Mouse (Mus musculus) cerebellum, postnatal 4 days (tissue): ENCODE measurements at regions not wholly inside any gene's neighbourhood (a gene's known extent, or its start where the extent isn't known, plus 50 kb on each side); places are given as distances from the start of the nearest gene placed in this dataset.
"Not testable (repeated sequence)": the region's sequence is repeated elsewhere in the genome, so short reads cannot be mapped to it uniquely, and the experiment has no call there.

Experiments
- DNase-seq, 2 experiments: peaks; one replicate each; pipeline ENCODE4 v3.0.0; 2022; ENCODE audit warnings: low spot score in 2 of 2, mixed read lengths in 1 of 2

DNA sequence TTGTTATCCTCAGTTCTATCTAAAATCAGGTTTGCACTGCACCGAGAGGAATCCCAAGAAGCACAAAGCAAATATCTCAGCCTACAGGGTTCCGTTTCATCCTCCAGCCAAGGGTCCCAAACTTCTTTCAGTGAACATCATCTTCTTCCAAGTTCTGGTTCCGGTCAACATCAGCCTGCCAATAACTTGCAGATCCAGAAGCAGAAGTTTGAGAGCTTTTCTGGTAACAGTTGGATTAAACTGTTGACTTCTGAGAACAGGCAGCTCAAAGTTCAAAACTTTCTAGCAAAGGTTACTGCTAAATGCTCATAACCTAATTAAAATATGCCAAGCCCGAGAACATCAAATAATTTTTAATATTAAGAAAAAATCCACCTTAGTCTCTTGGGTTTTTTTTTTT lies 237.0 kb upstream of the Gm37988 start:
- DNase-seq, result no peak

DNA sequence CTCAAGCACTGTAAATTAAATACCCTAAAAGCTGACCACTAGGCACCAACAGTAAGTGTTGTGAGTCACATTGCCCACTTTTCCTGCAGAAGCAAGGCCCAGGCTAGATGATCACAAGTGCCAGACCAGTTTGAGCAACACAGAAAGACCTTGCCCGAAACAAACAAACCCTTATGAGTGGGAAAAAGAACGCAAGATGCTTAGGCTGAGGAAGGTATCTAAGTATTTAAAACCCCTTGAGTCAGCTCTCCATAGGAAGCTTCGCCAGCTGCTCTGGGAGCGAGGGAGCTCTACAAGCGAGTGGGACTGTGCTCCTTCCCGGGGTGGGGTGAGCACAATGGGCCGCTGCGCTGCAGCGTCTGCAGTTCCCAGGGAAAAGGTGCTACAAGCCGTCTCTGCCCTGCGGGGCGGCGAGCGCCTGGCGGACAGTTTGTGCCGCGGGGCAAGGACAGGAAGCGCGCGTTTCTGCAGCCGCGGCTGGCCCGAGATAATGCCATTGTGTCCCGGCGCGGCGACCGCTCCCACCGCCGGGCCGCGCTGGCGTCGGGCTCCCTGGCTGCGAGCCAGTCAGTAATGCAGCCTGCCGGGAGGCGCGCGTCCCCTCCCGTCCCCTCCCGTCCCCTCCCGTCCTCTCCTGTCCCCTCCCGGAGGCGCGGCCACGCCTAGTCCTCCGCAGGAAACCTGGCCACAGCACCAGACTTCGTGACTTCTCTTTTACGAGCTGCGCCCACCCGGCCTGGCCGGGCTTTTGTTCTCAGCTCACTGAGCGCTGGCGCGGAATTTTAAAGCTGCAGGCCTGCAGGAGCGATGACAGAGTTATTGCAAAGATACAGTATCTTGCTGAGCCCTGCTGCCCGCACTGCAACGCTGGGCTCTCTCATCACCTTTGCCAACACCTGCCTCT lies 236.1 kb upstream of the Gm37988 start:
- DNase-seq, result peak; percentile 50 to 70

DNA sequence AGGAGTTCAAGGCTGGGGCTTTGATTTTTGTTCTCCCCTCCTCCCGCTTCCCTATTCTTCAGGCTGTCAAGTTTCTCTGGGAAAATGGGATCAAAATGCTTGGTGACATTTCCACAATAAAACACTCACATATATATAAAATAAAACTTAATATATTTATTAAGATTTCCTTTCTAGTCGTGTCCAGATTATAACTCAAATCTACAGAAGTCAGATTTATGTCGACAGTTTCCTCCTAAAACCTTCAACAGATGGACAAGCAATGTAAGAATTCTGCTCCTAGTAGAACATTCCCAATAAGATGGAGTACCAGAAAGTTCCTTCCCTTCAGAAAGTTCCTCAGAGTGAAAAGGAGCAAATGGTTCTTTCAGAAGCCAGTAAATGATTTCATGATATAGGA lies 235.4 kb upstream of the Gm37988 start:
- no peak for DNase-seq

DNA sequence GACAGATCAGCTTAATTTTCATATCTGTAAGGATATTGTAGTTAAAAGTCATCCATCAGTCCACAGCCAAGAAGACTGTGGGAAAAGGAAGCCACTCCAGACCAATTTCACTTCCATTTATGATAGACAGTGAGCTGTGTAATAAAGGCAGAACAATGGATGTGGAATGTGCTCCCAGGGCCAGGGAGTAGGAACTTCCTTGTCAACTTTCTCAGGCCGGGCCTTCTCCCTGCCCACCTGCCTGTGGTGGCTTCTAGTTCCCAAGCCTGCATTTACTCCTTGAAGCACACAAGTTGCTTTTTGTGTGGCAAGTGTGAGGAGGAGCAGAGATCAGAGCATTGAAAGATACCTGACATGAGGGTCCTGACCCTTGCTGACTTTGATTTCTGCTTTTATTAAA lies 233.6 kb upstream of the Gm37988 start:
- no peak for DNase-seq

DNA sequence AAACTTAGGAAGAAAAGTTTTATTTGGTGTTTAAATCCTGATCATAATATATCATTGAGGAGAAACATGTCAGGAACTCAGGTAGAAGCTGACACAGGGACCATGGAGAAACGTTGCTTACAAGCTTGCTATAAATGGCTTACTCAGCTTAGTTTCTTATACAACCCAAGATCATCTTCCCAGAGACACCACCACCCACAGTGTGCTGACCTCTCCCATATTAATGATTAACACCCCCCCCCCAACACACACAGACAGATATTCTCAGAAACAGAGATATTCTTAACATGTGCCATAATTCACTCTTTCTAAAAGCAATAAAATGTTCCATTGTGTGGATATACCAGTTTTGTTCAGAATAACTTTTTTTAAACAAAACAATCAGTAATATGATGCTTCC lies 230.7 kb upstream of the Gm37988 start:
- DNase-seq, result no peak

DNA sequence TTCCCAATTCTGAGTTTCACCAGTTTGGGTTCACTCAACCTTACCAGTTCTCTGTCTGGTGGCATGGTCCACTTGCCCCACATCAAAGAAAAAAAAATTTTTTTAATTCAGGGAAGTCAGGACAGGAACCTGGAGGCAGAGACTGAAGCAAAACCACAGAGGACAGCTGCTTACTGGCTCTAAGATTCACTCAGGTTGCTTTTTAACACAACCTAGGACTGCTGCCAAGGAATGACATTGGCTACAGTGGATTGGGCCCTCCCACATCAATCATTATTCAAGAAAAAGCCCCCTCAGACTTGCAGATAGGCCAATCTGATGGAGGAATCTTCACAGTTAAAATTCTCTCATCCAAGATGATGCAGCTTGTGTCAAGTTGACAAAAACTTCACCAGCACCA lies 225.2 kb upstream of the Gm37988 start:
- DNase-seq, result no peak

DNA sequence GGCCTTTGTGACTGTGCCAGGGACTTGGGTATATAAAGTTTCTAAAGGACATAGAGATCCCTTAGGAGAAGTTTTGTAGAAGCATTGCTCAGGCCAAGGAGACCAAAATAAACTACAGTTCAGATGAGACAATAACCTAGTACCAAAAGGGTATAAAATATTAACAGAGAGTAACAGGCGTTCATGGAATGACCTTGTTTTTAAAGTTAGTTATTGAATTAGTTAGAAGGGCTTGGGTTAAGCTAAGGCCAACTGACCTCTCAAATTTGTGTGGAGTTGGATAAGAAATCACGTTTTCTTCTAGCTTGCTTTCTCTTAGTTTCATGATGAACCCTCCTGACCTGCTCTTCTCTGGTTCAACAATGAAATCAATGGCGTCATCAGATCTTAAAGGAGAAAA lies 209.8 kb upstream of the Gm37988 start:
- no peak for DNase-seq

DNA sequence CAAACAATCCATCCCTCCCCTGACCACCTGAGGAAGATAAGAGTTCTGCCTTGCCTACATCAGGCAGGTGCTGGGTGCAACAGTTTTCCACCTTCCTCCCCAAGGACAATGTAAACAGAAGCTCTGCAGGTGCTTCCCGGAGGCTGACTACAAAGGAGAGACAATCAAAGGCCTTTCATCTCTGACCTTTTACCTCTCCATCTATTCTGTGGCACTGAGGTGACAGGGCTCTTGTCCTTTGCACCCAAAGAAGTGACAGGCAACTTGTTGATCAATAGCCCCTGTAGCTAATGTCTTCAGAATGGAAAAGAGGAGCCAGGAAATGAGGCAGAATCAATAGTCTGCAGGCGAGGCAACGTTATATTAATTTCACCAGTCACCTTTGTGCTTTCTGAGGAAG lies 209.3 kb upstream of the Gm37988 start:
- DNase-seq, result no peak

DNA sequence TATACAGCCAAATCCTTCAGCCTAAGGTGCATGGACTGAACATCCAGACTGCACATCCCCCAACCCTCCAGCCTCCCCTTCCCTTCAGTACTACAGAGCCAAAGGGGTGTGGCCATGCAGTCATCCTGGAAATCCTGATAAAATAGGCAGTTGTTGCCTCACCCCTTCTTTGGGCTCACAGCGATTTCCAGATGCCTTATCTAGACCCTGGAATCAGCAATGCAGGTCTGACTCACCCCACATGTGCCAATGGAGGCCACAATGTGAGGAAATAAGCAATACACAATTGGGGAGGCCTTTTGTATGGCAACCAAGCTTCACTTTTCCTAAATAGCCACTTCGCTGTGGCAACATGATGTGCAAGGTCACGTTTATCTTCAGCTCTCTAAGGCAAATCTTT lies 205.3 kb upstream of the Gm37988 start:
- no peak for DNase-seq

DNA sequence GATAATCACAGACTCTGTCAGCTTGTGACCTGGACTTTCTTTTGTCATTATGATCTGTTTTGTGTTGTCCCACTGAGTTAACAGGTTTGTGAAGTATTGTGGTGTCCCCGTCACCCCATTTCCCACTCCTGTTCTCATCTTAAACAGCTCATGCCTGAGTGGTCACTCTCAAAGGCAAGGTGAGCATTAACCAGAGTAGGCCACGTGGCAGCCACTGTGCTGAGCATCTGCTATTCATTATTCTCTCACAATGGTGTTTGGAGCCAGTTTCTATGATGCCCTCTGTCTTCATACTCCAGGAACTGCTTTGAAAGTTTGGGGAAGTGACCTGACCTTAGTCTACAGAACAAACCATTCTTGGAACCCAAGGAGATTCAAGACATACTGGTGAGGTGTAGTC lies 198.9 kb upstream of the Gm37988 start:
- DNase-seq, result no peak

DNA sequence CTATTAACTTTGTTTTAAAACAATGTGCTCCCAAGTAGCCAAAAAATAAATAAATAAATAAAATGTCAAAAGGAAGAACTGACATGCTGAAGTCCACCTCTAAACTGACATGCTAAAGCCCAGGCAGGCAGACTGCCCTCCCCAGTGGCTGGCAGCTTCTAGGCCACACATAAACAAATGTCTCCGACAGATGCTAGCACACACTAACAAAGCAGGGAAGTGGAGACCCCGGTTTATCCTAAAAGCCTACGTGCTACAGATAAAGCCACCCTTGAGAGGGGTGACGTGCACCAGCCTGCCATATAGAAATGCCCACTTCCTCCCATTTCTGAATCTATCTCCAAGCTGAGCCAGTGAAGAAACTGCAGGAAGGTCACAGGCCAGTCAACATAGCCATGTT lies 194.4 kb upstream of the Gm37988 start:
- no peak for DNase-seq

DNA sequence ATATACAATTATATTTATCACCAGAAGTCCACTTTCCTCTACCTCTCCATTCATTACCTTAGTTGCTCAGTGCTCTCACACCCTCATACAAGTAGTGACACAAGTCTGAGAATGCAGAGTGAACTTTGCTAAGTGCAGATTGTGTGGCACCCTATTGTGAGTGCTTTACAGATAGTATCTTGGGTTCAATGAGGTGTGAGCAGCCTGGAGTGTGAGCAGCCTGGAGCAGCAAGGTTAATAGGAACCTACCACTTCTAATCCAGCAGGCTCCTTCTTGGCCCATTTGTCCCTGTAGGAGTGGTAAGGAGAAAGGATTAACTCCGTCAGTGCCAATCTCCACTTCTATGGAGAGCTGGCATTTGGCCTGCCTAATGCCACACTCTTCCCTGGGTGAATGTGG lies 192.4 kb upstream of the Gm37988 start:
- DNase-seq, result no peak

DNA sequence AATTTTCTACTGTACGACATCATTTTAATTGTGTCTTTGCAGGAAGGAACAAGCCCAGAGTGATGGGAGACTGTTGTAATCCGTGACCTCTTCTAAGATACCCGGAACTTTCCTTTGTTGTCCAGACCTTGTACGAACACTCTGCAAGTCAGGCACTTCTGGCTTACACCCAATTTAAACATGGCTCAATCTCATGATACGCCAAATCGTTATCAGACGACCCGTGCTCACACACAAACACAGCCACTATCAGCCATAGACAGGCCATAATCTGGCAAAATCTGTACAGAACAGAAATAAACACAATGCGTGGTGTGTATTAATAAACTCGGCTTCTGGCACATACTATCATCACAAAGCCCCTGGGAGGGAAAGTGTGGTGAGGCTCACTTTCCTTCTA lies 190.2 kb upstream of the Gm37988 start:
- DNase-seq, result no peak

DNA sequence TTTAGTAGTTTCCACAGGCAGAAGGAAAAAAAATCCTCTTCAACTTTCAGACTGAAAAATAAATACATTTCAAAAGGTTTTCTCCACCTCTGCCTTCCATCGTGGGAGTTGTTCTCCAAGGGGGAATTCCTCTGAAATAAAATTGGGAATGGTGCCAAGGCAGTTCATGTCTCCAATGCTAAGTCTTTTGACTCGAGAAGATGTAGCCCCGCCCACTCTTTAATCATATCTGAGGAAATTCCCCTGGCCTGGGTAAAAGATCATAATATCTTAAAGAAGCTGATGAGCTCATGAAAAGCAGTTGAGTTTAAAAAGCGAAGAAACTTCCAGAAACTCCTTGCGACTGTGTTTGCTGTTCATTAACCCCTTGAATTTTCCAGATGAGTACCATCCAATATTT lies 185.3 kb upstream of the Gm37988 start:
- no peak for DNase-seq

DNA sequence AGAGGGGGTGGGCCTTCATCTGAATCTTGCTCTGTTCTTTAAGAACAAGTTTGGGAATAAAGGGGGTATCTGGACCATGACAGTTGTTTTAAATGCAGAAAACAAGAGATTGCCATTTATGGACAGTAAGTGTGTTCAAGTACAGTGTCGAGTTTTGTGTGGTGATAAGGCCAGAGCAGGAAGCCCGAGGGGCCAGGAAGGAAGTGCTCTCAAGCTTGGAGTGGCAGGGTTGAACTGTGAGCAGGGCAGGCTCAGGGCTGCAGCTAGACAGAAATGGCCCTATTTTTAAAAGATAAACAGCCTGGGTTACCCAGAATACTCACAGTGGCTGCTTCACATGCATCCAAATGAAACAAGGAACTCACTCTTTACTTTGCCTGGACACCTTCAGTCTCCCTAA lies 184.4 kb upstream of the Gm37988 start:
- DNase-seq, result no peak

DNA sequence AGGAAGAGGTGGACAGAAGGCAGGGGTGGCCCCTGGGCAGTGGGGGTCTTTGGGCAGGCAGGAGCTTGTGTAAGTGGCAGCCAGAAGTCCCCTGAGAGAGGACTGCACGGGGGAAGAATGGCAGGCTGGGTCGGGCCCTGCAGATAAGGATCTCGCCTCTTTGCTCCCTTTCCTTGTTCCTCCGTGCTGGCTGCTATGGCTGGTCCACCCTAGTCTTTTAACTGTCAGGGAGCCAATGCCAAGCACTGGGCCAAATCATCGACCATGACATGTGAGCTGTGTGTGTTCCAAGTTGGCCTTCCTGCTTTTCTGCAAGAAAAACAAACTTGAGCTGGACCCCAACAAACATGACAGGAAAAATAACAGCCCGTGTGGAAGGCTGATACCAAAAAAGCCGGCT lies 153.8 kb upstream of the Gm37988 start:
- DNase-seq, result peak in 1 of 2 experiments; percentile 3

DNA sequence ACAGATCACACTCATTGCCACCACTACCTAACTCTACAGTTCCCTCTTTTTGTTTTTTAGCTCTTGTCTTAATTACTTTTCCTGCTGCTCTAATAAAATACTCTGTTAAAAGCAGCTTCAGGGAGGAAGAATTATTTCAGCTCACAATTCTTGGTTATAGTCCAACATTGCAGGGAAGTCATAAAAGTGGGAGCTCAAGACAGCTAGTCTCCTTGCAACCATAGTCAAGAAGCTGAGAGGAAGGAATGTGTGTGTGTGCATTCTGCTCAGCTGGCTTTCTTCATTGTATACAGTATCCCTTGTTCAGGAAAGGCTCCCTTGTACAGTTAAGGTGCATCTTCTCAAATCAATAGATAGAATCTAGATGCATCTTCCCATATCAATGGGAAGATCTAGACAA lies 152.4 kb upstream of the Gm37988 start:
- no peak for DNase-seq

DNA sequence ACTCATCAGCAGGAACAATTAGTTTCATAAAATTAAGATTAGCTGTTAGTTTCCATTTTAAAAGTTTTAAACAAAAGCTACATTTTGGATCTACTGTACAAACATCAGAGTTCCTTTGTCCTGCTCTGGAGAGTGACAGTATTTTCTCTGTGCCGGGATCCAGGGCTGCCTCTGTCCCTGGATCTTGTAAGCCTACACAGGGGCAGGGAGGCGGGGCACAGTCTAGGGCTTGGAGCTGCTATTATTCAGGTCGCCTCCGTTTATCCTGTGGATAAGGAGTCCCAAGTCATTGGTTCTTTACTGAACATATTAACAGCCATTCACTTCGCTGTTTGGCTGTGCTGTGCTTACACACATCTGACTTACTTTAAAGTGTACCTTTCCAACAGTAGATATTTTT lies 150.8 kb upstream of the Gm37988 start:
- DNase-seq, result no peak

DNA sequence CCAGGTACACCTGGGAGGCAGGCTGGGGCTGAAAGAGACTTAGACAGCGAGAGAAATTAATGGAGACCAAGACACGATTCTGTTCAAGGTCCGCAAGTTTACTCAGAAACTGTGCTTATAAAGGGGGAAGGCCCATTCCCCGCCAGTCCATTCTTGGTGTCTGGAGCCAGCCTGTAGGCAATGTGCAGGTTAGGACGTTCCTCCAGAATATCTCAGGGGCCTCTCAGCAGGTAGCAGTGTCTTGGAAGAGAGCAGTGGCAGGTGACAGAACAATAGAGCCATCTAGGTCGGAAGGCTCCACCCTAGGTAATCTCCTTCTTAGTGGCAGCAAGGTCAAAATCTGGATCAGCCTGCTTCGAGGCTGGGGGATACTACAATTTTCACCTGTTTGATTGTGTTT lies 147.6 kb upstream of the Gm37988 start:
- not testable (repeated sequence) for DNase-seq

DNA sequence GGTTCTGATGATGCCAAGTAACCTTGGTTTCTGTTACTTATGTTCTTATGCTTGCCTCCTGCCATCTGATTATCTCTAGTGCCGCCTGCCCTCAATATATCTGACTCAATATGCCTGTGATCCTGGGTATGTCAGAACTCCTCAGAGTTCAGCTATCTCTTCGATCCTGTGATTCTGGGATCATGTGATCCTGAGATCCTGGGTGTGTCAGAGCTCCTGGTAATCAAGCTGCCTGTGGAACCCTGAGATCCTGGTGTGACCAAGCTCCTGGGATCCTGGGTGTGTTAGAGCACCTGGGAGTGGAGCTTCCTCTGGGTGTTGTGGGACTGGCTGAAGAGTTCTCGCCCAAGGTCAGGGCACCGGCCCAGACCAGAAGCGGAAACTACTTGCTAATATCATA lies 147.1 kb upstream of the Gm37988 start:
- not testable (repeated sequence) for DNase-seq

DNA sequence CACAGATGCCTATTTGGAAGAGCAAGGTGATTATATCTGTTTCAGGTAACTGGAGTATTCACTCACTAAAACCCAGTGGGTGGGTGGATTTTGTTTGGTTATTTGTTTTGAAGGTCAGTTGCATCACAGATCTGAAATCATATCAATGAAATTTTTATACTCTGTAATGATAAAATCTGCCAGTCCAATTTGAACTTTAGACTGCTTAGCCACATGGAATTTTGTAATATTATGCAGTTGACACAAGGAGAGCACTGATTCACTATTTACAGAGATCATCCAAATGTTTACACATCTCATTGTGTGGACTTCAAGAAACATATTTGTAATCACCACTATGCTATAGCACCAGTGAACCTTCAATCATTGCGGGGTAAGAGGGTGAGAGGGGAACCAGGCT lies 145.9 kb upstream of the Gm37988 start:
- DNase-seq, result no peak

DNA sequence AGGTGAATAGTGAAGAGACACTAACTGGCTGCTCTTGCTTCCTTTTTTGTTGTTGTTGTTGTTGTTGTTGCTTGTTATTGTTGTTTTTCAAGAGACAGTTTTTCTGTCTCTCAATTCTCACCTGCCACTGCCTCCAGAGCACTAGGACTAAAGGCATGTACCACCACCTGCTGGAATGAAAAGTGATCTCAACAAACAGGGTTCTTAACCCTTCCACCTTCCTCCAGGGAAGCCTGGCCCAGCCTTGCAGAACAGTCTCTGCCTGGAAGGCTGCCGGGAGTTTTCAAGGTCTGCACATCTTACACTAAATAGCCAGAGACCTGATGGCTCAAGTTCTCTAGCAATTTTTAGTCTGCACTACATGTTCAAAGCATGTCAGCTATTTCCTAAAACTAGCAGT lies 138.0 kb upstream of the Gm37988 start:
- DNase-seq, result no peak

DNA sequence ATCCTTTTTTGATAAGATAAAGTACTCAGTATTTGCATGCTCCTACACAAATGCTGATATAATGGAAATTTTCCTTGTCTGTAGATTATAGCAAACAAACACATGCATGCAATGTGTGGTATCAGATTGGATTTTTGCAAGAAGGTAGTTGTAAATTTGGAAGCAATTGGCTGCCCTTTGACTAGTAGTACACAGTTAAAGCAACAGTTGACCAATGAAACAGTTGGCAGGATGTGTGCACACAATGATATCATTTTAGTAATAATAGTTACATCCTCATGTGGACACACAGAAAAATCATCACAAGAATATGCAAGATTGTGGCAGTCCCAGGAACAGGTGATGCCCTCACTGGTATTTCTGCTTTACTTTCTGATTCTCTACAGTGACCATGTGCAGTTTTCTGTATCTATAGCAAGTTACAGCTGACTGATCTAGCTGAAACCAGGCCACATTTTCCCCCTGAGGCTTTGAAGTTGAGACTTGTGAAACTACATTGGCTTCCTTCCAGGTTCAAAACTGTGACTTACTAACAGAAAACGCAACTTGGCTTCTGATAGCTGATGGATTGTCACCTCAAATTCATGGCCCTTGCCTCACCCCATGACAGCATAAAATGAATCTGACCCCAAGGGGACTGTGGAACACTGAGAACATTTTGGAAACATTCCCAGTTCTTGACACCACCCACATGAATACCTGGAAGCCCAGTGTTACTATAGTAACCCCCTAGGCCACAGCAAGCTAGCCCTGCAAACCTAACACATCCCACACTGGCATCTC lies 136.3 kb upstream of the Gm37988 start:
- DNase-seq, result no peak
